Comparison of ENCODE assay signal across 32 mouse cellular contexts in genomic region chr4:77889489-77889888, GRCm38 (mm10).
"Had no signal": no experiment of that assay in that cellular context is flagged by ENCODE, and none has a peak within 500 bp of the region (broad histone marks: within the 10 kb centered on the region; RNA-seq: fewer than 3 reads in every experiment).

No protein-coding gene starts in this region.

- H3K36me3 ChIP-seq: limb, embryonic 10.5 days; limb, embryonic 12.5 days; limb, embryonic 13.5 days; limb, embryonic 15.5 days; liver, embryonic 12.5 days; liver, embryonic 13.5 days; liver, embryonic 15.5 days; lung, embryonic 15.5 days; midbrain, embryonic 10.5 days; midbrain, embryonic 12.5 days; midbrain, embryonic 13.5 days; midbrain, embryonic 15.5 days; neural tube, embryonic 12.5 days had no signal

- ATAC-seq: liver, embryonic 12.5 days; liver, postnatal 0 days; lung, postnatal 0 days; midbrain, embryonic 13.5 days; midbrain, embryonic 15.5 days; midbrain, embryonic 16.5 days had no signal

- H3K4me2 ChIP-seq: limb, embryonic 12.5 days; limb, embryonic 13.5 days; limb, embryonic 15.5 days; liver, embryonic 11.5 days; liver, embryonic 12.5 days; liver, embryonic 13.5 days; liver, embryonic 15.5 days; lung, embryonic 14.5 days; lung, embryonic 15.5 days; midbrain, embryonic 11.5 days; midbrain, embryonic 12.5 days; midbrain, embryonic 13.5 days; midbrain, embryonic 15.5 days; neural tube, embryonic 12.5 days had no signal

- H3K27ac ChIP-seq: limb, embryonic 10.5 days; limb, embryonic 12.5 days; limb, embryonic 13.5 days; limb, embryonic 15.5 days; liver, embryonic 12.5 days; liver, embryonic 13.5 days; liver, embryonic 14.5 days; liver, embryonic 15.5 days; lung, embryonic 15.5 days; macrophage; midbrain, embryonic 10.5 days; midbrain, embryonic 12.5 days; midbrain, embryonic 13.5 days; midbrain, embryonic 15.5 days; neural tube, embryonic 12.5 days had no signal

- H3K27me3 ChIP-seq: limb, embryonic 12.5 days; limb, embryonic 13.5 days; limb, embryonic 15.5 days; liver, embryonic 12.5 days; liver, embryonic 13.5 days; liver, embryonic 15.5 days; lung, embryonic 15.5 days; megakaryocyte, embryonic 14.5 days; midbrain, embryonic 12.5 days; midbrain, embryonic 13.5 days; midbrain, embryonic 15.5 days; neural tube, embryonic 12.5 days had no signal

- H3K4me3 ChIP-seq: limb, embryonic 10.5 days; limb, embryonic 12.5 days; limb, embryonic 13.5 days; limb, embryonic 15.5 days; liver, embryonic 12.5 days; liver, embryonic 13.5 days; liver, embryonic 15.5 days; lung, embryonic 15.5 days; megakaryocyte, embryonic 14.5 days; midbrain, embryonic 10.5 days; midbrain, embryonic 12.5 days; midbrain, embryonic 13.5 days; midbrain, embryonic 15.5 days; myocyte; neural tube, embryonic 12.5 days had no signal

- DNase-seq: left cerebral cortex, postnatal 4 days; liver; liver, embryonic 13.5 days; liver, postnatal 0 days; lung, adult 18-20 months; lung, adult 2 months; lung, embryonic 14.5 days; lung, postnatal 10 days; lung, postnatal 14 days; lung, postnatal 36 days; lung, postnatal 4 days; midbrain, embryonic 14.5 days had no signal

- H3K9ac ChIP-seq: limb, embryonic 12.5 days; limb, embryonic 13.5 days; limb, embryonic 15.5 days; liver, embryonic 12.5 days; liver, embryonic 13.5 days; liver, embryonic 14.5 days; liver, embryonic 15.5 days; liver, postnatal 0 days; lung, embryonic 14.5 days; lung, embryonic 15.5 days; midbrain, embryonic 12.5 days; midbrain, embryonic 13.5 days; midbrain, embryonic 15.5 days; neural tube, embryonic 12.5 days had no signal

- H3K9me3 ChIP-seq: limb, embryonic 10.5 days; limb, embryonic 12.5 days; limb, embryonic 13.5 days; limb, embryonic 15.5 days; liver, embryonic 12.5 days; liver, embryonic 13.5 days; liver, embryonic 15.5 days; lung, embryonic 15.5 days; megakaryocyte, embryonic 14.5 days; midbrain, embryonic 10.5 days; midbrain, embryonic 12.5 days; midbrain, embryonic 13.5 days; midbrain, embryonic 15.5 days; neural tube, embryonic 12.5 days had no signal

- H3K4me1 ChIP-seq: limb, embryonic 10.5 days; limb, embryonic 12.5 days; limb, embryonic 13.5 days; limb, embryonic 15.5 days; liver, embryonic 12.5 days; liver, embryonic 13.5 days; liver, embryonic 15.5 days; lung, embryonic 15.5 days; megakaryocyte, embryonic 14.5 days; midbrain, embryonic 10.5 days; midbrain, embryonic 12.5 days; midbrain, embryonic 13.5 days; midbrain, embryonic 15.5 days; neural tube, embryonic 12.5 days had no signal
